Mouse (Mus musculus) E14TG2a.4 (cell line): ENCODE data around the gene Ttc39b.

Experiments used
- H3K27me3 ChIP-seq: 2 replicates; pipeline ENCODE4 v1.6.1; 2014; ENCODE audit warnings: low read length, control low read depth; ENCODE audit not compliant: insufficient read depth
- H3K36me3 ChIP-seq: 2 replicates; pipeline ENCODE4 v1.6.1; 2014; ENCODE audit warnings: low read length, control low read depth; ENCODE audit not compliant: insufficient read depth
- H3K4me1 ChIP-seq: replicated peaks from 2 replicates; pipeline ENCODE4 v1.6.1; 2014; ENCODE audit warnings: low read depth, low read length, control low read depth
- H3K4me3 ChIP-seq: replicated peaks from 2 replicates; pipeline ENCODE4 v1.5.1; 2014; ENCODE audit warnings: mild to moderate bottlenecking, low read length
- H3K9me3 ChIP-seq: 2 replicates; pipeline ENCODE4 v1.6.1; 2014; ENCODE audit warnings: low read length, control low read depth
- CTCF ChIP-seq: conservative IDR thresholded peaks from 2 replicates; pipeline ENCODE4 v1.5.1; 2014; ENCODE audit warnings: low read length
- NANOG ChIP-seq: IDR thresholded peaks from 2 replicates; pipeline ENCODE4 v1.6.1; 2014; ENCODE audit warnings: borderline replicate concordance, low read length, mixed read lengths
- POU5F1 ChIP-seq: IDR thresholded peaks from 2 replicates; pipeline ENCODE4 v1.6.1; 2014; ENCODE audit warnings: low read length, borderline replicate concordance

Gene Ttc39b

GRCm38 (mm10) chr4:83182178-83183068, 141.6 kb downstream of the Ttc39b start:
- TF ChIP-seq NANOG: no peak
- no peak for TF ChIP-seq CTCF
- TF ChIP-seq POU5F1: no peak
- Histone ChIP-seq H3K27me3 (no peaks in the 10 kb centered on the region), H3K4me3 (no peak overlapping the region), H3K9me3 (no peaks in the 10 kb centered on the region), H3K4me1 (no peaks in the 10 kb centered on the region), H3K36me3 (no peaks in the 10 kb centered on the region)

GRCm38 (mm10) chr4:83177471-83177870, 146.6 kb downstream of the Ttc39b start:
- no peaks in the 10 kb centered on the region for H3K27me3 ChIP-seq
- no peaks in the 10 kb centered on the region for H3K9me3 ChIP-seq
- TF ChIP-seq POU5F1 (no peak), NANOG (no peak)
- H3K36me3 ChIP-seq: no peaks in the 10 kb centered on the region
- H3K4me1 ChIP-seq: no peaks in the 10 kb centered on the region
- H3K4me3 ChIP-seq: no peak overlapping the region

- TF ChIP-seq NANOG (no peak), POU5F1 (no peak), CTCF (no peak)
- Histone ChIP-seq H3K4me3 (no peak overlapping the region), H3K4me1 (no peaks in the 10 kb centered on the region), H3K27me3 (no peaks in the 10 kb centered on the region), H3K36me3 (no peaks in the 10 kb centered on the region), H3K9me3 (no peaks in the 10 kb centered on the region)
Measured at GRCm38 (mm10) chr4:83174946-83175345, 149.1 kb downstream of the Ttc39b start.

GRCm38 (mm10) chr4:83172278-83172677, 151.8 kb downstream of the Ttc39b start:
- TF ChIP-seq POU5F1: no peak
- Histone ChIP-seq H3K36me3 (no peaks in the 10 kb centered on the region), H3K27me3 (no peaks in the 10 kb centered on the region), H3K9me3 (no peaks in the 10 kb centered on the region), H3K4me1 (no peaks in the 10 kb centered on the region), H3K4me3 (no peak overlapping the region)

- Histone ChIP-seq H3K4me3 (no peak overlapping the region), H3K27me3 (no peaks in the 10 kb centered on the region), H3K9me3 (no peaks in the 10 kb centered on the region), H3K4me1 (no peaks in the 10 kb centered on the region), H3K36me3 (no peaks in the 10 kb centered on the region)
- TF ChIP-seq NANOG: no peak
- no peak for TF ChIP-seq CTCF
- no peak for TF ChIP-seq POU5F1
Measured at GRCm38 (mm10) chr4:83170741-83171140, 153.3 kb downstream of the Ttc39b start.
